In genomic region chr2:39008350-39008851, GRCm38 (mm10) we compare ENCODE assay signal across 8 mouse cellular contexts. TPM values are rescaled to one million over a fixed set of nuclear protein-coding genes. Genes with fewer than 3 reads are reported as not detected.
A peak's percentile ranks its signal among the peaks of the same experiment; 100 is the strongest.
DNase-seq lines count a peak whose midpoint lies in the region; ATAC-seq lines count a peak whose summit lies in the region.

No protein-coding gene starts in this region.

- peaks cover 32% of the 10 kb centered on the region for H3K36me3 ChIP-seq in embryonic facial prominence, embryonic 14.5 days (ENCODE audit: control insufficient read depth, insufficient read depth, low read length)
- H3K36me3 ChIP-seq in limb, embryonic 10.5 days, result peaks cover 36% of the 10 kb centered on the region
- H3K36me3 ChIP-seq in midbrain, embryonic 15.5 days (replicated peaks), result 0 out of 2 replicates have a peak, but pooled peaks cover 4% of the 10 kb centered on the region

- H3K4me1 ChIP-seq in embryonic facial prominence, embryonic 14.5 days (ENCODE audit: control insufficient read depth, insufficient read depth, low read length), result peaks cover 28% of the 10 kb centered on the region
- H3K4me1 ChIP-seq in limb, embryonic 10.5 days, result peaks cover 38% of the 10 kb centered on the region
- H3K4me1 ChIP-seq in midbrain, embryonic 15.5 days, result peaks cover 56% of the 10 kb centered on the region

- no peaks in the 10 kb centered on the region for H3K9me3 ChIP-seq in embryonic facial prominence, embryonic 14.5 days (ENCODE audit: control insufficient read depth, low read length)
- no peaks in the 10 kb centered on the region for H3K9me3 ChIP-seq in limb, embryonic 10.5 days (replicated peaks)
- H3K9me3 ChIP-seq in midbrain, embryonic 15.5 days, result no peaks in the 10 kb centered on the region

- peak overlapping the region; percentile 86 for H3K27ac ChIP-seq in embryonic facial prominence, embryonic 14.5 days (replicated peaks; ENCODE audit: low read depth, low read length)
- H3K27ac ChIP-seq in limb, embryonic 10.5 days, result peak overlapping the region; percentile 90
- H3K27ac ChIP-seq in midbrain, embryonic 15.5 days, result peak overlapping the region; percentile 91

- peak; percentile 39 for ATAC-seq in embryonic facial prominence, embryonic 14.5 days (ENCODE audit: low read depth)
- ATAC-seq in midbrain, embryonic 15.5 days (replicated peaks), result peak; percentile 55

- WGBS in embryonic facial prominence, embryonic 14.5 days, result under 1% methylated on average over 22 of the region's 25 CpGs
- 2% methylated on average over 25 of the region's 25 CpGs for WGBS in limb, embryonic 10.5 days
- WGBS in midbrain, embryonic 15.5 days, result under 1% methylated on average over 25 of the region's 25 CpGs

- peak overlapping the region; percentile 71 for H3K4me2 ChIP-seq in embryonic facial prominence, embryonic 14.5 days (ENCODE audit: low read depth, low read length)
- H3K4me2 ChIP-seq in midbrain, embryonic 15.5 days, result peak overlapping the region; percentile 63

- H3K27me3 ChIP-seq in embryonic facial prominence, embryonic 14.5 days (replicated peaks; ENCODE audit: control insufficient read depth, insufficient read depth, low read length), result no peaks in the 10 kb centered on the region
- H3K27me3 ChIP-seq in limb, embryonic 10.5 days (ENCODE audit: low read depth, poor library complexity, severe bottlenecking), result no peaks in the 10 kb centered on the region
- H3K27me3 ChIP-seq in midbrain, embryonic 15.5 days (replicated peaks), result no peaks in the 10 kb centered on the region

- peak overlapping the region; percentile 92 for H3K9ac ChIP-seq in embryonic facial prominence, embryonic 14.5 days (ENCODE audit: low read depth, low read length)
- H3K9ac ChIP-seq in midbrain, embryonic 15.5 days, result peak overlapping the region; percentile 85

- peak; percentile 45 for DNase-seq in kidney, adult 9 months
- no peak for DNase-seq in kidney, adult 8-10 months
- peak; percentile 32 for DNase-seq in ES-CJ7 (ENCODE audit: low read depth, low spot score)
- DNase-seq in embryonic facial prominence, embryonic 14.5 days (ENCODE audit: low spot score), result peak; percentile 28
- no peak for DNase-seq in limb, embryonic 10.5 days (ENCODE audit: low spot score)
- no peak for DNase-seq in adrenal gland, adult 2 months
- no peak for DNase-seq in testis, postnatal 14 days (ENCODE audit: low spot score)

- H3K4me3 ChIP-seq in embryonic facial prominence, embryonic 14.5 days (ENCODE audit: low read depth, low read length), result peak overlapping the region; percentile 82
- peak overlapping the region; percentile 98 for H3K4me3 ChIP-seq in limb, embryonic 10.5 days
- H3K4me3 ChIP-seq in midbrain, embryonic 15.5 days, result peak overlapping the region; percentile 78

RNA-seq across cellular contexts. Expression of gene Rpl35, which starts 3.0 kb away (rescaled TPM):
- polyA plus RNA-seq in embryonic facial prominence, embryonic 14.5 days (2014; fragmentation: Nextera tagmentation; extraction: Ambion mirVana), result 1,001 and 1,064 TPM in 2 replicates
- polyA plus RNA-seq in limb, embryonic 10.5 days (2016; fragmentation: Nextera tagmentation; extraction: Ambion mirVana), result 939 and 1,103 TPM in 2 replicates
- polyA plus RNA-seq in midbrain, embryonic 15.5 days (2015; fragmentation: Nextera tagmentation; extraction: Ambion mirVana), result 523 and 527 TPM in 2 replicates
- total RNA-seq in adrenal gland, adult 2 months (2021), result 100 to 1,000 TPM; 510 to 597 TPM
- polyA plus RNA-seq in adrenal gland, adult 2 months (2012; rRNA removed), result 58.5 and 60.0 TPM in 2 replicates

RNA-seq across cellular contexts. Expression of gene Arpc5l, which starts 3.3 kb away (rescaled TPM):
- polyA plus RNA-seq in embryonic facial prominence, embryonic 14.5 days (2014; fragmentation: Nextera tagmentation; extraction: Ambion mirVana), result 113 and 120 TPM in 2 replicates
- polyA plus RNA-seq in limb, embryonic 10.5 days (2016; fragmentation: Nextera tagmentation; extraction: Ambion mirVana), result 116 and 129 TPM in 2 replicates
- polyA plus RNA-seq in midbrain, embryonic 15.5 days (2015; fragmentation: Nextera tagmentation; extraction: Ambion mirVana), result 129 and 136 TPM in 2 replicates
- total RNA-seq in adrenal gland, adult 2 months (2021), result 10 to 100 TPM; 66.7 to 78.4 TPM
- polyA plus RNA-seq in adrenal gland, adult 2 months (2012; rRNA removed), result 56.4 and 66.7 TPM in 2 replicates

RNA-seq across cellular contexts. Expression of gene Wdr38, which starts 11.1 kb away (rescaled TPM):
- polyA plus RNA-seq in embryonic facial prominence, embryonic 14.5 days (2014; fragmentation: Nextera tagmentation; extraction: Ambion mirVana), result 0.92 and 1.4 TPM in 2 replicates
- 1.3 and 1.6 TPM in 2 replicates for polyA plus RNA-seq in limb, embryonic 10.5 days (2016; fragmentation: Nextera tagmentation; extraction: Ambion mirVana)
- 1.8 and 1.9 TPM in 2 replicates for polyA plus RNA-seq in midbrain, embryonic 15.5 days (2015; fragmentation: Nextera tagmentation; extraction: Ambion mirVana)
- total RNA-seq in adrenal gland, adult 2 months (2021), result under 1 TPM; 0.43 to 0.52 TPM
- 0.43 and 1.2 TPM in 2 replicates for polyA plus RNA-seq in adrenal gland, adult 2 months (2012; rRNA removed)

RNA-seq across cellular contexts. Expression of gene Golga1, which starts 56.9 kb away (rescaled TPM):
- 20.7 and 29.8 TPM in 2 replicates for polyA plus RNA-seq in embryonic facial prominence, embryonic 14.5 days (2014; fragmentation: Nextera tagmentation; extraction: Ambion mirVana)
- 21.0 and 22.0 TPM in 2 replicates for polyA plus RNA-seq in limb, embryonic 10.5 days (2016; fragmentation: Nextera tagmentation; extraction: Ambion mirVana)
- polyA plus RNA-seq in midbrain, embryonic 15.5 days (2015; fragmentation: Nextera tagmentation; extraction: Ambion mirVana), result 34.5 and 38.2 TPM in 2 replicates
- 10 to 100 TPM; 26.5 to 26.9 TPM for total RNA-seq in adrenal gland, adult 2 months (2021)
- 4.0 and 7.3 TPM in 2 replicates for polyA plus RNA-seq in adrenal gland, adult 2 months (2012; rRNA removed)

Comparison
In these comparisons a context has a peak if more than half of its experiments do, and no peak if none do; other contexts are left out.
1. DNase-seq: peak in kidney, adult 9 months (single experiment), ES-CJ7 (single experiment) and embryonic facial prominence, embryonic 14.5 days (single experiment); none in kidney, adult 8-10 months (0 of 2), limb, embryonic 10.5 days (single experiment), adrenal gland, adult 2 months (single experiment) and testis, postnatal 14 days (single experiment).
2. Peak in every context shown above with its lines, with median percentiles within 50 percentile points of each other: H3K27ac ChIP-seq and H3K4me3 ChIP-seq.